Mouse (Mus musculus): ENCODE results near the gene Agfg2.
A peak's percentile ranks its signal among the peaks of the same experiment; 100 is the strongest.
"Not testable (repeated sequence)": the region's sequence is repeated elsewhere in the genome, so short reads cannot be mapped to it uniquely, and the experiment has no call there.

Gene Agfg2

GRCm38 (mm10) chr5:137684294-137685123 is at the start of gene Agfg2:
Gene Agfg2 (minus strand): TSS chr5:137684726.
- peak; percentile 97 for DNase-seq (ENCODE audit: low read depth, low spot score)

GRCm38 (mm10) chr5:137733638-137734288 is 49.2 kb upstream of the Agfg2 start:
- DNase-seq (ENCODE audit: low read depth, low spot score): no peak

- no peak for DNase-seq (ENCODE audit: low read depth, low spot score)
These were observed 42.2 kb upstream of the Agfg2 start for GRCm38 (mm10) chr5:137726767-137727166.

- no peak for DNase-seq (ENCODE audit: low read depth, low spot score)
These were observed 39.3 kb upstream of the Agfg2 start for GRCm38 (mm10) chr5:137723840-137724239.

GRCm38 (mm10) chr5:137720558-137721164 is 36.1 kb upstream of the Agfg2 start:
- not testable (repeated sequence) for DNase-seq (ENCODE audit: low read depth, low spot score)

GRCm38 (mm10) chr5:137719088-137719487 is 34.6 kb upstream of the Agfg2 start:
- DNase-seq (ENCODE audit: low read depth, low spot score): no peak

GRCm38 (mm10) chr5:137718020-137718790 is 33.7 kb upstream of the Agfg2 start:
- no peak for DNase-seq (ENCODE audit: low read depth, low spot score)

GRCm38 (mm10) chr5:137715685-137716084 is 31.2 kb upstream of the Agfg2 start:
- DNase-seq (ENCODE audit: low read depth, low spot score): no peak

- DNase-seq (ENCODE audit: low read depth, low spot score): no peak
These were observed 28.9 kb upstream of the Agfg2 start for GRCm38 (mm10) chr5:137713454-137713853.

GRCm38 (mm10) chr5:137706913-137707633 is 22.5 kb upstream of the Agfg2 start:
- DNase-seq (ENCODE audit: low read depth, low spot score): no peak

- DNase-seq (ENCODE audit: low read depth, low spot score): no peak
These were observed 20.7 kb upstream of the Agfg2 start for GRCm38 (mm10) chr5:137705242-137705641.

- no peak for DNase-seq (ENCODE audit: low read depth, low spot score)
These were observed 15.3 kb upstream of the Agfg2 start for GRCm38 (mm10) chr5:137699850-137700249.

GRCm38 (mm10) chr5:137699080-137699479 is 14.6 kb upstream of the Agfg2 start:
- no peak for DNase-seq (ENCODE audit: low read depth, low spot score)

- DNase-seq (ENCODE audit: low read depth, low spot score): no peak
These were observed 11.4 kb upstream of the Agfg2 start for GRCm38 (mm10) chr5:137695930-137696329.

GRCm38 (mm10) chr5:137694796-137695195 is 10.3 kb upstream of the Agfg2 start:
- no peak for DNase-seq (ENCODE audit: low read depth, low spot score)

GRCm38 (mm10) chr5:137691881-137692280 is 7.4 kb upstream of the Agfg2 start:
- no peak for DNase-seq (ENCODE audit: low read depth, low spot score)

GRCm38 (mm10) chr5:137690531-137690930 is 6.0 kb upstream of the Agfg2 start:
- no peak for DNase-seq (ENCODE audit: low read depth, low spot score)

GRCm38 (mm10) chr5:137689974-137690373 is 5.4 kb upstream of the Agfg2 start:
- no peak for DNase-seq (ENCODE audit: low read depth, low spot score)

- no peak for DNase-seq (ENCODE audit: low read depth, low spot score)
These were observed 1.7 kb upstream of the Agfg2 start for GRCm38 (mm10) chr5:137686127-137686790.

- no peak for DNase-seq (ENCODE audit: low read depth, low spot score)
These were observed 1.1 kb upstream of the Agfg2 start for GRCm38 (mm10) chr5:137685653-137686052.
